8 mouse cellular contexts compared by ENCODE assay signal in the genomic region with DNA sequence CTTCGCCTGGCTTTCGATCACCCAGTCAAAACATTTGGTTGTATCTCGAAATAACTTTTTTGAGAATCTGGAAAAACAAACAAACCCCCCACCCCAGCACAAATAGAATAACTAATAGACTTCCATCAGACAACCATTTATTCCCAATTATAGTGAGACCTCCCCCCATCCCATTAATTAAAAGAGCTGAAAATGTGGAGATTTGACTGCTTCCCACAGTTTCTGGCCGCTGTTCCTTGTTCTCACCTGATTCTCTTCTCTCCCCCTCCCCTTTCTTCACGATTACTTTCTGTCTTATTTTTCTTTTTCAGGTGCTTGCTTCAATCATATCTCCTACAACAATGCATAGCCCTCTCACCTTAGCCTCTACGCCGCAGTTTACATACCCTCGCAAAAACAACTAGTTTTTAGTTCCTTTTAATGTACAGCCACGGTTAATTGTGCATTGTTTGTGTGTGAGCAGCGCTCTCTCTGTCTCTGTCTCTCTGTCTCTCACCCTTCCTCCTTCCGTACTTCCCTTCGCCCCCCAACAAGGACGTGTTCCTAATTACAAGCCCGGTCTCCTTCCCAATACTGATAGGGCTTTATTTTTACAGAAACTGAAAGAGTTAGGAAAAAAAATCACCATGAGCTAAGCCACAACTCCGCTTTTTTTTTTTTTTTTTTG.
DNase-seq lines count a peak whose midpoint lies in the region; ATAC-seq and TF ChIP-seq lines count a peak whose summit lies in the region.

No protein-coding gene starts in this region.

- peaks cover 36% of the 10 kb centered on the region for H3K4me1 ChIP-seq in thymus, adult 2 months (replicated peaks; ENCODE audit: control insufficient read depth, insufficient read depth, low read length)
- peaks cover 53% of the 10 kb centered on the region for H3K4me1 ChIP-seq in heart, embryonic 13.5 days
- H3K4me1 ChIP-seq in limb, embryonic 13.5 days = peaks cover 63% of the 10 kb centered on the region

- no peak overlapping the region for H3K27ac ChIP-seq in thymus, adult 2 months (ENCODE audit: control insufficient read depth, insufficient read depth, low read length)
- H3K27ac ChIP-seq in heart, embryonic 13.5 days (replicated peaks) = no peak overlapping the region
- H3K27ac ChIP-seq in limb, embryonic 13.5 days = peak overlapping the region; percentile 44; the same call in 1 of the 2 replicates

- TF ChIP-seq CTCF in thymus, adult 2 months (IDR thresholded peaks at IDR 0.05; ENCODE audit: borderline replicate concordance, control insufficient read depth, extremely low read depth, insufficient read depth, low read length, poor library complexity) = no peak

- H3K36me3 ChIP-seq in thymus, adult 2 months (ENCODE audit: control insufficient read depth, insufficient read depth, low read length) = no peaks in the 10 kb centered on the region
- H3K36me3 ChIP-seq in heart, embryonic 13.5 days = no peaks in the 10 kb centered on the region
- H3K36me3 ChIP-seq in limb, embryonic 13.5 days = no peaks in the 10 kb centered on the region

- H3K4me3 ChIP-seq in thymus, adult 2 months (ENCODE audit: control insufficient read depth, insufficient read depth, low read length) = peak overlapping the region; percentile 50; the same call in 1 of the 2 replicates
- H3K4me3 ChIP-seq in heart, embryonic 13.5 days = peak overlapping the region; percentile 56
- H3K4me3 ChIP-seq in limb, embryonic 13.5 days = peak overlapping the region; percentile 47

- no peak for ATAC-seq in heart, embryonic 13.5 days (ENCODE audit: extremely low read depth, insufficient number of reproducible peaks, low FRiP score, low TSS enrichment)
- ATAC-seq in limb, embryonic 13.5 days (ENCODE audit: low FRiP score, low read depth) = no peak

- peak overlapping the region; percentile 76; the same call in 1 of the 2 replicates for H3K9ac ChIP-seq in heart, embryonic 13.5 days
- peak overlapping the region; percentile 66 for H3K9ac ChIP-seq in limb, embryonic 13.5 days

- H3K4me2 ChIP-seq in heart, embryonic 13.5 days = peak overlapping the region; percentile 88
- H3K4me2 ChIP-seq in limb, embryonic 13.5 days (replicated peaks) = peak overlapping the region; percentile 96

- 3% methylated on average over 15 of the region's 15 CpGs for WGBS in thymus, adult 2 months
- WGBS in heart, embryonic 13.5 days = under 1% methylated on average over 15 of the region's 15 CpGs
- WGBS in limb, embryonic 13.5 days = 2% methylated on average over 15 of the region's 15 CpGs

- TF ChIP-seq POLR2A in thymus, adult 2 months (IDR thresholded peaks at IDR 0.05; ENCODE audit: control insufficient read depth, extremely low read depth, insufficient read depth, low read length, poor library complexity) = no peak

- no peaks in the 10 kb centered on the region for H3K9me3 ChIP-seq in heart, embryonic 13.5 days
- H3K9me3 ChIP-seq in limb, embryonic 13.5 days = no peaks in the 10 kb centered on the region

- H3K27me3 ChIP-seq in thymus, adult 2 months (ENCODE audit: control insufficient read depth, insufficient read depth, low read length) = peaks cover 21% of the 10 kb centered on the region
- H3K27me3 ChIP-seq in heart, embryonic 13.5 days (replicated peaks) = peaks cover 65% of the 10 kb centered on the region
- peaks cover 63% of the 10 kb centered on the region for H3K27me3 ChIP-seq in limb, embryonic 13.5 days

- no peak for DNase-seq in thymus, adult 2 months
- DNase-seq in thymus, adult 18-20 months = no peak
- DNase-seq in retina, postnatal 1 day = peak; percentile 51
- no peak for DNase-seq in layer of hippocampus, adult 9-10 months (ENCODE audit: low spot score)
- DNase-seq in natural killer cell, adult 2 months (ENCODE audit: low spot score in 2 of 2) = no peak
- DNase-seq in cerebellum, adult 8-10 months = no peak
